Mouse (Mus musculus) mouse embryonic stem cell (cell line): ENCODE results near the gene Ctsll3.

Experiments used
- in situ Hi-C, 2 experiments: fragments of 300-500 bp; cut with MboI; formaldehyde crosslinking; loops; 1 replicate in 1 of 2; 3 replicates in 1 of 2; pipeline ENCODE4 v1.14.3; 2019 to 2020; ENCODE audit warnings: low sequenced_read_pairs in 2 of 2, low pct_unique_long_range_greater_than_20kb in 1 of 2, mixed read lengths in 1 of 2; ENCODE audit not compliant: unreplicated experiment in 1 of 2

The Ctsll3 gene

GRCm38 (mm10) chr13:60802749-60803148, at the start of gene Ctsll3:
Gene Ctsll3, minus strand, starts transcription at chr13:60802849.
- in situ Hi-C loops: no loop called here

GRCm38 (mm10) chr13:60848241-60849120, 45.8 kb upstream of the Ctsll3 start:
- in situ Hi-C loops: no loop called here

- in situ Hi-C loops: no loop called here
Measured at GRCm38 (mm10) chr13:60843153-60843552, 40.5 kb upstream of the Ctsll3 start.

GRCm38 (mm10) chr13:60842703-60843102, 40.1 kb upstream of the Ctsll3 start:
- in situ Hi-C loops: no loop called here

- in situ Hi-C loops: no loop called here
Measured at GRCm38 (mm10) chr13:60839353-60839902, 36.8 kb upstream of the Ctsll3 start.

GRCm38 (mm10) chr13:60826052-60826451, 23.4 kb upstream of the Ctsll3 start:
- in situ Hi-C loops: no loop called here

- in situ Hi-C loops: no loop called here
Measured at GRCm38 (mm10) chr13:60820486-60821175, 18.0 kb upstream of the Ctsll3 start.

GRCm38 (mm10) chr13:60819469-60819868, 16.8 kb upstream of the Ctsll3 start:
- in situ Hi-C loops: loop anchor here in 1 of 2 experiments (5.0 kb wide), 1 partner anchor 57 kb away; no protein-coding TSS in a partner anchor

- in situ Hi-C loops: no loop called here
Measured at GRCm38 (mm10) chr13:60813722-60814121, 11.1 kb upstream of the Ctsll3 start.

GRCm38 (mm10) chr13:60812768-60813167, 10.1 kb upstream of the Ctsll3 start:
- in situ Hi-C loops: no loop called here

- in situ Hi-C loops: no loop called here
Measured at GRCm38 (mm10) chr13:60809690-60810089, 7.0 kb upstream of the Ctsll3 start.

GRCm38 (mm10) chr13:60789466-60789865, 13.2 kb downstream of the Ctsll3 start:
- in situ Hi-C loops: no loop called here

GRCm38 (mm10) chr13:60786264-60786663, 16.4 kb downstream of the Ctsll3 start, which contains the start of gene BC051665:
Gene BC051665, minus strand, starts transcription at chr13:60786364.
- in situ Hi-C loops: no loop called here

- in situ Hi-C loops: no loop called here
Measured at GRCm38 (mm10) chr13:60783301-60783700, 19.3 kb downstream of the Ctsll3 start.

GRCm38 (mm10) chr13:60780534-60780933, 22.1 kb downstream of the Ctsll3 start:
- in situ Hi-C loops: no loop called here

- in situ Hi-C loops: loop anchor here in 1 of 2 experiments (5.0 kb wide), 1 partner anchor 56 kb away; no protein-coding TSS in a partner anchor
Measured at GRCm38 (mm10) chr13:60761161-60761560, 41.5 kb downstream of the Ctsll3 start.

GRCm38 (mm10) chr13:60760392-60760791, 42.3 kb downstream of the Ctsll3 start:
- in situ Hi-C loops: loop anchor here in 1 of 2 experiments (5.0 kb wide), 1 partner anchor 57 kb away; no protein-coding TSS in a partner anchor

GRCm38 (mm10) chr13:60759136-60759535, 43.5 kb downstream of the Ctsll3 start:
- in situ Hi-C loops: no loop called here

GRCm38 (mm10) chr13:60757292-60757691, 45.4 kb downstream of the Ctsll3 start:
- in situ Hi-C loops: no loop called here
